Mouse (Mus musculus): ENCODE data around the gene Rab7b.

Rab7b gene

GRCm38 (mm10) chr1:131688475-131688874 is at the start of gene Rab7b:
Gene Rab7b (plus strand): TSS chr1:131688695.
- peak in 1 of 2 experiments; percentile 11 for DNase-seq

DNA sequence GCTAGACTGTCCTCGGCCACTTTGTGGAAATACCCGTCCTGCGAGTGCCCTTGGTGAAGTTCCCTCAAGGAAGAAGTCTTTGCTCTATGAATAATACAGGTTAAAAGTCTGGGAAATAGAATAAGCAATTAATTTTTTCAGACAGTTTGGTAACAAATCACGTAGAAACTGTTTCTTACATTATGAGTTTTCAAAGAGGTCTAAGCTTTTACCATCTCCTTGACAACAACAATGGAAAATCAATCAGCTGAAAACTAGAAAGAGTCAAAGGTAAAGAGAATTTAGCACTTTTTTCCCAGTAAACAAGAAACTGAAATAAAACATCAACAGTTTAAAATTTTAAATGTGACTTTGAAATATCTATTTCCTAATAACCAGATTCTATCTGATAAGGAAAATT is 48.4 kb upstream of the Rab7b start:
- DNase-seq, result no peak

GRCm38 (mm10) chr1:131641565-131641964 is 46.9 kb upstream of the Rab7b start:
- DNase-seq, result no peak

DNA sequence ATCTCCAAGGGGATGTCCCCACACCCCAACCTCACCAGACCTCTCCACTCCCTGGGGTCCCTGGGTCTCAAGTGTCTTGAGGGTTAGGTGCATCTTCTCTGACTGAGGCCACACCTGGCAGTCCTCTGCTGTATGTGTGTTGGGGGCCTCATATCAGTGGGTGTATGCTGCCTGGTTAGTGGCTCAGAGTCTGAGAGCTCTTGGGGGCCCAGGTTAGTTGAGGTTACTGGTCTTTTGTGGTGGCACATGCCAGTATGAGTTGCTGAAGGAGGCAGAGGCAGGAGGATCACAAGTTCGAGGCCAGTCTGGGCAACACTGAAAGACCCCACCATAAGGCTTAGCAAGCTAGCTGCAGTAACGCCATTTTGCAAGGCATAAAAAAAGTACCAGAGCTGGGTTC is 46.2 kb upstream of the Rab7b start:
- DNase-seq, result no peak

DNA sequence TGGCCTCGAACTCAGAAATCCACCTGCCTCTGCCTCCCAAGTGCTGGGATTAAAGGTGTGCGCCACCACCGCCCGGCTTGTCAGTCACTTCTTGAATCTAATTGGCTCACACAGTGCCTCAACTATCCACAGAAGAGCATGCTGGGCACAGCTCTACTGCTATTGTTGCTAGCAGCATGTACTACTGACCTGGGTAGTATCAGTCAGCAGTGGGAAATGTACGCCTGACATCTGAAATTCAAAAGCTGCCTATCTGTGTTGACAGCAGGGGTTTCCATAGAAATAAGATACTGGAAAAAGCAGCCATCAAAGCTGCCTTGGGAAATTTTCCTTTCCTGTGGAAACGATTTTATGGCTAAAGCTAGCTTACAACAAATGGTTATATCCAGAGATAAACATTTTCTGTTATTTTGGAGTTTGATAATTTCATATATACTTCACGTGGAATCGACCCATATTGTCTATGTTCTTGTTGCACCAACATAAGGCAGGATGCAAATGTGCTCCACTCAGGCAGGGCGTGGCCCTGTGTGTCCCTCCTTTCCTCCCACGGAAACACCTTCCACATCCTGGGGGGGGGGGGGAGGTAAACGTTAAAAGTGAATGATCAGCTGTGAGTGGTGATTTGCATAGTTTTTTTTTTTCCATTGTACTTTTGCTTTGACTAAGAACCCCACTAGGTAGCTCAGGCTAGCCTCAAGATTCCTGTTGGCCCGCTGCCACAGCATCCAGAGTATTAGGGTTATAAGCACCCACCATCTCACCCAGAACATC is 35.6 kb upstream of the Rab7b start:
- DNase-seq, result no peak

GRCm38 (mm10) chr1:131655601-131656000 is 32.9 kb upstream of the Rab7b start:
- DNase-seq, result no peak

- peak; percentile 83 to 89 for DNase-seq
Observed at GRCm38 (mm10) chr1:131657945-131658354, 30.5 kb upstream of the Rab7b start.

DNA sequence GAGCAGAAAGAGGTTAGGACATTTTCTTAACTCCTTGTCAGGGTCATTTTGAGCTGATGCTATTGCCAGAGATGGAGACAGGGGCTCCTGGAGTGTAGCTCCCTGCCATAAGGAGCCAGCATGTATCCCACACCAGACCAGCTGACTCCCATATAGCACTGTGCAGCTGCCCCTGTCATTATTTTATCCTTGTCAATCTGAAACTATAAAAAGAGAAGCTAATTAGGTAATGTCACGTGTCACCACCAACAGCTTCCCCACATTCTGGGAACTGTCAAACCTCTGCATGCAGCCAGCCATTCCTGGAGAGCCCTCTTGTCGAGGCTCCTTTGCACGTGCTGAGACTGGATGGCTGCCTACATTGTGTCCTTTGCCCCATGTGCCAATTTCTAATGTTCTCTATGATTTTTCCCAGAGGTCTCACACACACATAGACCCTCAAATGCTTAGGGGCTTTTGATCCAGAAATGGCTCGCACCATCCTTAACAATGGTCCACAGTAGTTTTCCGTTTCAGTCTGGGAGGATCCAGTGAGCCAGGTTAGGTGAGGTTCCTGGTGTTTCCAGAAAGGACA is 28.9 kb upstream of the Rab7b start:
- no peak for DNase-seq

GRCm38 (mm10) chr1:131660266-131660665 is 28.2 kb upstream of the Rab7b start:
- DNase-seq, result no peak

DNA sequence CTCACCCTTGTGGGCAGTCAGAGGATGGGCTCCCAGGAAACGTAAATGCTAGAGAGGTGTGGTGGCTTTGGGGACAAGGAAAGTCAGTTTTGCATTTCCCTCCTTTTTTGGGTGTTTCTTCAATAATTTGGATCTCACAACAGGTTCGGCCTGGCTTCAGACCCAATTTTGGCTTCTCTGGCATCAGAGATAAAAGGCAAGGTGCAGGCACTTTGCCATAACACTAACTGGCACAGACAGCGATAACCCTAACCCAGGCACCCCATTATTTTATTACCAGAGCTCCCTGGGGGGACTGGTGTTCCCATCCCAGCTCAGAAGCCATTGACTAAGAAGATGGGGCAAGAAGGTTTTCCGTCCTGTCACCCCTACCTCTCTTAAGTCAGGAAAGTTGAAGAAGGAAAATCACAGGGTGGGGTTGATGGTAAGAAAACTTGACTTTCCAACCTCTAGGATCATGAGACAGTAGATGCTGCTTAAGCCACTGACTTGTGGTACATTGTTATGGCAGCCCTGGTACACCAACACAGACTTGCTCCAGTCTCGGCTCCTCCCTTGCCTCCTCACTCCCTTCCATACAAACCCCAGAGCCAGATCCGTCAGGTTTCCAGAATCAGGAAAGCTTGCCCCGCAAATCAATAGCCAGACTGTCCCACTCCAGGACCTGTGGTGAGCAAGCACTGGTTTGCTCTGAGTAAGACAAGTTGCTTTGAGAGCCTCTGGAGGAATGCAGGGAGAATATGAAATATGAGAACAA is 27.6 kb upstream of the Rab7b start:
- no peak for DNase-seq

- no peak for DNase-seq
Observed at GRCm38 (mm10) chr1:131661749-131662148, 26.7 kb upstream of the Rab7b start.

GRCm38 (mm10) chr1:131663286-131663995 is 25.1 kb upstream of the Rab7b start:
- DNase-seq, result no peak

GRCm38 (mm10) chr1:131664136-131664535 is 24.4 kb upstream of the Rab7b start:
- no peak for DNase-seq

GRCm38 (mm10) chr1:131665886-131666285 is 22.6 kb upstream of the Rab7b start:
- no peak for DNase-seq

- DNase-seq, result no peak
Observed at GRCm38 (mm10) chr1:131671113-131671512, 17.4 kb upstream of the Rab7b start.

DNA sequence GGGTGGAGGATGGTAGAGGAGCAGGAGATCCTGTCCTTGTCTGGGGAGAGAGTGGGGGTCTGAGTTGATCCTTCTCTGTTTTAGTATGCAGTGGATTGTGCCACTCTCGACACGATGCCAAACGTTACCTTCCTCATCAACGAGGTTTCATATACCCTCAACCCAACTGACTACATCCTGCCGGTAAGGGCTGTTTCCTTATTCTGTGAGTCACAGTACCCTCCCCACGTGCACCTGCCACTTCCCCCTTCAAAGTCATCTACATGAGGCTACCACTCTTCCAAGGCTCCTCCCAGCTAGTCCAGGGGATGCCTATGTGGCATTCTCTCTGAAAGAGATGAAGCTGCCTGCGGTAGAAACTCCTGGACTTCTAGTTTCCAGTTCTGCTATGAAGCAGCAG is 16.1 kb upstream of the Rab7b start:
- DNase-seq, result no peak

GRCm38 (mm10) chr1:131679644-131680043 is 8.9 kb upstream of the Rab7b start:
- DNase-seq, result no peak

DNA sequence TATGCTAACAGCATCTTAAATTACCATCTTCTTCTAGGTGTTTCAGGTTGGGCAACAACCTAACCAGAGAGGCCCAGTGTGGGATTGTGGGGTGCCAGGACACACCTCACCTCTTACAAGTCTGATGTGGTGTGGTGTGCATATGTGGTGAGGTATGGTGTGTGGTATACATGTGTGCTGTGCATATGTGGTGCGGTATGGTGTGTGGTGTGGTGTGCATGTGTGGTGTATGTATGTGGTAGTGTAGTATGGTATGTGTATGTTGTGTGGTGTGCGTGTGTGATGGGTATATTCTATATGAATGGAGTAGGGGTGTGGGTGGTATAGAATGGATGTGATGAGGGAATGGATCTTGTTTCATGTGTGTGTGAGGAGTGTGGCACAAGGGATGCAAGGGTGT is 756 bp upstream of the Rab7b start:
- DNase-seq, result no peak

DNA sequence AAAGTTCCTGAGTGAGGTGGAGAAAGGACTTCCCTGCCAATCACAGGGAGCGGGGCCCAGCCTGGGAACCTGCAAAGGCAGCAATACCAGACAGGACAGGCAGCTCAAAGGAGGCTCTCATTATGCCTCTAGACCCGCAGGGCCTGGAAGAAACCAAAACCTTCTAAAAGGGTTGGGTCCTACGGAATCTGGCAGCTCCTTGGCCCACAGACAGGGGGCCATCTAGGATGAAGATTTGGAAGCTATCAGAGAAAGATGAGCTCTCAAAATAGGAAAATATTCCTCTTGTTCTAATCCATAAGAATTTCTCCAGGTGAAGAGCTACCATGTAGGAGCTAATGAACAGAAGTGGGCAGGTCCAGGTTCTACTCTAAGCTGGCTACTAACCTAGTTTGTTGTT is 521 bp downstream of the Rab7b start:
- DNase-seq, result no peak

GRCm38 (mm10) chr1:131689899-131690298 is 1.4 kb downstream of the Rab7b start:
- no peak for DNase-seq

DNA sequence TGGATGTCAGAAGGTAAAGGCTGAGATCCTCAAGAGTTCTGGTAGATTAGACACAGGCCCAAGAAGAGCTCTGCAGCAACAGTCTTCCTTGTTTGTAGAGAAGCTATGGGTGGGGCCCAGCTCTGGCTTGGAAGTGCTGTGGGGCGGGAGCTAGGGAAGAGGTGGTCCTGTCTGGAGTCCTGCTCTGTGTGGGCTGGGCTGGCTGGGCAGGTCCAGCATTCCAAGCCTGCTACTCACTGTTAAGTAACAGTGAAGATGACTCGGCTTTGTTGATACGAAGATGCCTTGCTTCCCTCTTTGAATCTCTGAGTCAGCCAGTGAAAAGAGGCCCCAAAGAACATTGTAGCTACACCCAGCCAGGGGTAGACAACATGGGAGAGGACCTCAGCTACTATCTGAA is 1.9 kb downstream of the Rab7b start:
- peak in 1 of 2 experiments; percentile 10 for DNase-seq

DNA sequence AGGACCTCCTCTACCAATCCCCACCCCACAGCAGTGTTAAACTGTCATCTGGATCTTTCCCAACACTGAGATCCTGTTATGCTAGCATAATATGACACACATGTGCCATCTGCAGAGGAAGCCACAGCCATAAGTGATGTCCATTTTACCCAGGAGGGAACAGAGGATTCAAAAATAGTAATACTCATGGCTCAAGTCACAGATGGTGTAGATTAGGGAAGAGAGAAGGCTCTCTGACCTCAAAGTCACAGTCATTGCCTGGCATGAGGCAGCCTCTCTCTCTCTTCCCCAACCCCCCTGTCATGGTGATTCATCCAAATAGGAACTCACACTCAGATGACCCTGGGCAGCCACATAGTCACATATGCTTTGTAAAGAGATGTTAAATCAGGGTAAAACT is 2.9 kb downstream of the Rab7b start:
- no peak for DNase-seq

DNA sequence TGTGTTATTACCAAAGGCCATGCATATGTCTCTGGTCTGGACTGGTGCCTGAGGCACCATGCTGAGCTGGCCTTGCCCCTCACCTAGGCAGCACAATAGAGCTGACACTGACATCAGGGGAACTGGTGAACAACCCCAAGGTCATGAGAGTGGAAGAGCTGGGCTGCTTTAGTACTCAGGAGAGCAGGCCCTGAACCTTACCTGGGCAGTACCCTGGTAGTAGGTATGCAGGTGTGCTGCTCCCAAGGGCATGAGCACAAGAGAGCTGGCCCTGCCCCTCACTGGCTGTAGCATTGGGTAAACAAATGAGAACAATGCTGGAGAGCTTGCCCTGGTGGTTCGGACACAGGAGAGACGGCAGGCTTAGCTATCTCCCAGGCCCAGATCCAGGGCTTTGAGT is 6.8 kb downstream of the Rab7b start:
- no peak for DNase-seq
